Comparison of ENCODE assay signal across 21 mouse cellular contexts in the genomic region with DNA sequence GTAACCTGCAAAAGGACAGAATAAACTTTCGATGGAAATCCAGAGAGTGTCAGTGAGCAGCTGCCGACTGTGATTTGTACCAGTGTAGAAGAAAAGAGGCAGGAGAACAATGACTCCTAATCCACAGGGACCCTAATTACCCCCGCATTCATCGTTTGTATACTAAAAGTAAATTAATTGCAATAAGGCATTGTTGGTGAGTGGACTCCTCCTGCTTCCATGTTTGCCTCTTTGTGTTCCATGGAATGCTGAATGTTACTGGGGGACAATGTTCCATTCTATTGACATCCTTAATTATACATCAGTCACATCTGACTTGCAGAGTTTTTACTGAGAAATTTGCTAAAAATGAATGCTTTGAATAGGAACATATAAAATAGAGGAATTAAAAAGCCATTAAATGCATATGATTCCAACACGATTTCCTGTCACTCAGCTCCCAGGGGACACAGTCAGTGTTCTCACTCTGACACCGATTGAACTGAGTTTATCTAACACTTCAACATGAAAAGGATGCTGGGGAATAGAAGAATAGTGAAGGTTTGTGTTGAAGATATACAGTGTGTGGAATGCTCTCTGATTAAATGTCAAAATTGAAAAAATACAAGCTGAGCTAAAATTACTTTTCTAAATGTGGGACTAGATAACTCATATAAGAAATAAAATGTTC.
DNase-seq lines count a peak whose midpoint lies in the region; ATAC-seq lines count a peak whose summit lies in the region.
"Had no signal": no experiment of that assay in that cellular context is flagged by ENCODE, and none has a peak within 500 bp of the region (broad histone marks: within the 10 kb centered on the region; RNA-seq: fewer than 3 reads in every experiment).

No protein-coding gene starts in this region.

- no peaks in the 10 kb centered on the region; the same call in 1 of the 2 replicates for H3K4me1 ChIP-seq in forebrain, embryonic 11.5 days (replicated peaks; ENCODE audit: control insufficient read depth, insufficient read depth, low read length)
- H3K4me1 ChIP-seq in forebrain, embryonic 10.5 days: peaks cover 8% of the 10 kb centered on the region
- H3K4me1 ChIP-seq in neural tube, embryonic 12.5 days: no peaks in the 10 kb centered on the region
- H3K4me1 ChIP-seq in neural tube, embryonic 15.5 days: peaks cover 4% of the 10 kb centered on the region; the same call in 1 of the 2 replicates
- 0 out of 2 replicates have a peak, but pooled peaks cover 3% of the 10 kb centered on the region for H3K4me1 ChIP-seq in forebrain, embryonic 16.5 days (replicated peaks; ENCODE audit: control insufficient read depth, insufficient read depth, low read length)
- H3K4me1 ChIP-seq: embryonic facial prominence, embryonic 13.5 days; limb, embryonic 15.5 days; midbrain, embryonic 15.5 days had no signal

- H3K4me2 ChIP-seq in forebrain, embryonic 11.5 days (ENCODE audit: low read depth, low read length, severe bottlenecking): no peak overlapping the region
- no peak overlapping the region for H3K4me2 ChIP-seq in neural tube, embryonic 12.5 days (replicated peaks)
- no peak overlapping the region for H3K4me2 ChIP-seq in neural tube, embryonic 15.5 days
- H3K4me2 ChIP-seq in forebrain, embryonic 16.5 days (ENCODE audit: low read length): no peak overlapping the region
- H3K4me2 ChIP-seq: embryonic facial prominence, embryonic 13.5 days; limb, embryonic 15.5 days; midbrain, embryonic 15.5 days had no signal

- H3K9ac ChIP-seq in forebrain, embryonic 11.5 days (ENCODE audit: low read length): no peak overlapping the region
- H3K9ac ChIP-seq in neural tube, embryonic 12.5 days: no peak overlapping the region
- H3K9ac ChIP-seq in neural tube, embryonic 15.5 days (replicated peaks): no peak overlapping the region
- no peak overlapping the region for H3K9ac ChIP-seq in forebrain, embryonic 16.5 days (replicated peaks; ENCODE audit: low read depth, low read length)
- H3K9ac ChIP-seq: embryonic facial prominence, embryonic 13.5 days; limb, embryonic 15.5 days; midbrain, embryonic 15.5 days had no signal

- no peaks in the 10 kb centered on the region for H3K36me3 ChIP-seq in forebrain, embryonic 11.5 days (ENCODE audit: control insufficient read depth, insufficient read depth, low read length)
- no peaks in the 10 kb centered on the region for H3K36me3 ChIP-seq in forebrain, embryonic 10.5 days (replicated peaks)
- no peaks in the 10 kb centered on the region for H3K36me3 ChIP-seq in neural tube, embryonic 12.5 days
- no peaks in the 10 kb centered on the region for H3K36me3 ChIP-seq in neural tube, embryonic 15.5 days
- no peaks in the 10 kb centered on the region for H3K36me3 ChIP-seq in forebrain, embryonic 16.5 days (ENCODE audit: control insufficient read depth, insufficient read depth)
- H3K36me3 ChIP-seq: embryonic facial prominence, embryonic 13.5 days; G1E; limb, embryonic 15.5 days; midbrain, embryonic 15.5 days had no signal

- H3K27me3 ChIP-seq in forebrain, embryonic 11.5 days (ENCODE audit: control insufficient read depth, insufficient read depth, low read length): peaks cover 3% of the 10 kb centered on the region; the same call in 1 of the 2 replicates
- peaks cover 35% of the 10 kb centered on the region for H3K27me3 ChIP-seq in forebrain, embryonic 10.5 days (ENCODE audit: poor library complexity, severe bottlenecking)
- H3K27me3 ChIP-seq in neural tube, embryonic 12.5 days (replicated peaks): no peaks in the 10 kb centered on the region
- H3K27me3 ChIP-seq in neural tube, embryonic 15.5 days (replicated peaks): no peaks in the 10 kb centered on the region
- no peaks in the 10 kb centered on the region for H3K27me3 ChIP-seq in forebrain, embryonic 16.5 days (replicated peaks; ENCODE audit: control insufficient read depth, insufficient read depth, low read length)
- H3K27me3 ChIP-seq: embryonic facial prominence, embryonic 13.5 days; limb, embryonic 15.5 days; midbrain, embryonic 15.5 days had no signal

- no peak overlapping the region for H3K27ac ChIP-seq in forebrain, embryonic 11.5 days (ENCODE audit: low read depth, low read length)
- H3K27ac ChIP-seq in forebrain, embryonic 10.5 days: no peak overlapping the region
- no peak overlapping the region for H3K27ac ChIP-seq in neural tube, embryonic 12.5 days
- H3K27ac ChIP-seq in neural tube, embryonic 15.5 days (replicated peaks): no peak overlapping the region
- H3K27ac ChIP-seq in forebrain, embryonic 16.5 days (ENCODE audit: low read length): no peak overlapping the region
- H3K27ac ChIP-seq: embryonic facial prominence, embryonic 13.5 days; kidney, postnatal 0 days; layer of hippocampus, adult 2 months; limb, embryonic 15.5 days; midbrain, embryonic 15.5 days had no signal

- no peaks in the 10 kb centered on the region for H3K9me3 ChIP-seq in forebrain, embryonic 11.5 days (ENCODE audit: control insufficient read depth, low read length)
- H3K9me3 ChIP-seq in forebrain, embryonic 10.5 days: no peaks in the 10 kb centered on the region
- H3K9me3 ChIP-seq in neural tube, embryonic 12.5 days: no peaks in the 10 kb centered on the region
- no peaks in the 10 kb centered on the region for H3K9me3 ChIP-seq in neural tube, embryonic 15.5 days (replicated peaks)
- no peaks in the 10 kb centered on the region for H3K9me3 ChIP-seq in forebrain, embryonic 16.5 days (ENCODE audit: control insufficient read depth, low read length)
- H3K9me3 ChIP-seq: embryonic facial prominence, embryonic 13.5 days; limb, embryonic 15.5 days; midbrain, embryonic 15.5 days had no signal

- ATAC-seq in forebrain, embryonic 11.5 days (replicated peaks; ENCODE audit: low FRiP score): peak; percentile 70
- peak; percentile 48 for ATAC-seq in neural tube, embryonic 12.5 days (ENCODE audit: low FRiP score, low read depth)
- no peak for ATAC-seq in neural tube, embryonic 15.5 days (ENCODE audit: low FRiP score)
- ATAC-seq in forebrain, embryonic 16.5 days: peak; percentile 77
- ATAC-seq: lung, postnatal 0 days; midbrain, embryonic 15.5 days had no signal

- WGBS in forebrain, embryonic 11.5 days: 11% methylated on average over 6 of the region's 6 CpGs
- 31% methylated on average over 6 of the region's 6 CpGs for WGBS in forebrain, embryonic 10.5 days
- WGBS in neural tube, embryonic 12.5 days: 26% methylated on average over 6 of the region's 6 CpGs
- WGBS in neural tube, embryonic 15.5 days: 19% methylated on average over 6 of the region's 6 CpGs
- 3% methylated on average over 6 of the region's 6 CpGs for WGBS in forebrain, embryonic 16.5 days

- no peak overlapping the region for H3K4me3 ChIP-seq in forebrain, embryonic 11.5 days (ENCODE audit: low read depth, low read length)
- no peak overlapping the region for H3K4me3 ChIP-seq in forebrain, embryonic 10.5 days
- H3K4me3 ChIP-seq in neural tube, embryonic 12.5 days: no peak overlapping the region
- no peak overlapping the region for H3K4me3 ChIP-seq in neural tube, embryonic 15.5 days (replicated peaks)
- H3K4me3 ChIP-seq in forebrain, embryonic 16.5 days (replicated peaks; ENCODE audit: low read length): no peak overlapping the region
- H3K4me3 ChIP-seq: embryonic facial prominence, embryonic 13.5 days; layer of hippocampus, adult 2 months; limb, embryonic 15.5 days; midbrain, embryonic 15.5 days had no signal

- DNase-seq in forebrain, embryonic 11.5 days (ENCODE audit: low spot score): no peak
- DNase-seq in forebrain, embryonic 10.5 days (ENCODE audit: extremely low spot score, low spot score): no peak
- DNase-seq in retina, postnatal 1 day: peak; percentile 83
- no peak for DNase-seq in adipocyte (ENCODE audit: low spot score)
- DNase-seq in heart, adult 11 months: no peak
- DNase-seq: adrenal gland, postnatal 25 days; cerebellum, adult 18-20 months; cerebellum, postnatal 25 days; gastrocnemius, postnatal 25 days; kidney, adult 18-20 months; right cerebral cortex, postnatal 4 days had no signal
